Mouse (Mus musculus) hindbrain, embryonic 14.5 days (tissue): ENCODE measurements around the gene Fam187a. TPM values are rescaled to one million over a fixed set of nuclear protein-coding genes. Genes with fewer than 3 reads are reported as not detected.

Experiments used
- ATAC-seq: fragments of 200-750 bp; cut with Nextera tagmentation; 2 replicates; pipeline ENCODE4 v1.8.0; 2017; ENCODE audit warnings: moderate number of reproducible peaks, mild to moderate bottlenecking, moderate TSS enrichment, moderate library complexity; ENCODE audit not compliant: low FRiP score
- DNase-seq: peaks from one replicate; pipeline ENCODE4 v3.0.0-alpha.2; 2015; ENCODE audit warnings: low spot score
- H3K27ac ChIP-seq: fragments of 300-500 bp; sonication (generic); 2 replicates; pipeline ENCODE4 v1.5.1; 2014; ENCODE audit warnings: mild to moderate bottlenecking, moderate library complexity
- H3K27me3 ChIP-seq: fragments of 300-500 bp; sonication (generic); 2 replicates; pipeline ENCODE4 v1.6.1; 2014; ENCODE audit warnings: mild to moderate bottlenecking, low read length, mixed read lengths; ENCODE audit not compliant: control insufficient read depth, insufficient read depth
- H3K36me3 ChIP-seq: fragments of 300-500 bp; sonication (generic); replicated peaks from 2 replicates; pipeline ENCODE4 v1.6.1; 2014; ENCODE audit not compliant: control insufficient read depth, insufficient read depth
- H3K4me1 ChIP-seq: fragments of 300-500 bp; sonication (generic); replicated peaks from 2 replicates; pipeline ENCODE4 v1.6.1; 2014; ENCODE audit warnings: antibody characterized with exemption, low read length, mixed read lengths; ENCODE audit not compliant: control insufficient read depth, insufficient read depth
- H3K4me2 ChIP-seq: fragments of 300-500 bp; sonication (generic); replicated peaks from 2 replicates; pipeline ENCODE4 v1.6.1; 2014; ENCODE audit warnings: mild to moderate bottlenecking, moderate library complexity
- H3K4me3 ChIP-seq: fragments of 300-500 bp; sonication (generic); replicated peaks from 2 replicates; pipeline ENCODE4 v1.5.1; 2014; ENCODE audit warnings: mild to moderate bottlenecking, low read length
- H3K9ac ChIP-seq: fragments of 300-500 bp; sonication (generic); 2 replicates; pipeline ENCODE4 v1.6.1; 2014
- H3K9me3 ChIP-seq: fragments of 300-500 bp; sonication (generic); 2 replicates; pipeline ENCODE4 v1.6.1; 2016; ENCODE audit warnings: low read length; ENCODE audit not compliant: control insufficient read depth
- WGBS: fragments of 180-500 bp; shearing (Covaris S2); extraction: QIAGEN DNeasy Blood & Tissue Kit; methylation state at CpG from one replicate; pipeline ENCODE4 v1.1.7; 2014; 5-methylcytosine and 5-hydroxymethylcytosine counted together
- polyA plus RNA-seq: library from polyadenylated mRNA; unstranded; fragments of >200 nt; fragmentation: Nextera tagmentation; extraction: Ambion mirVana; gene quantifications from 2 replicates; pipeline ENCODE4 v1.2.1, GENCODE M21; 2014

Gene Fam187a
- polyA plus RNA-seq, 1 experiment from 2014 or later, result 0.12 TPM

DNA sequence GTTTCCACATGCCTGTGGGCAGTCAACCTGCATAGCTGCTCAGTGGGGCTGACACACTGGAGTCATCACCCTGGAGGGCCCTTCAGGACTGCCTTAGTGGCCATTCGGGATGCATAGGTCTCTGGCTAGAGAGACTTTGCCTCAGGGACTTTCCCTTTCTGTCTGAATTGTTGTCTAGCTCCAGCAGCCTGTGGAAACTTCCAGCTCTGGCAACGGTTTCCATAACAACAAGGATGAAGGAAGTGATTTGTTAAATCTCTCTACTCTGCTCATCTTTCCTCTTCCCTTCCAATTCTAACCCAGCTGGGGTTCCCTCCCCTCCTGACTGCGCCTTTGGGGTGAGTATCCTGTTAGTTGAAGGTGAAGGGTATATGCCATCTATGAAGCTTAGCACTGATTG lies 3.2 kb downstream of the Fam187a start:
- Histone ChIP-seq H3K4me3 (no peak overlapping the region), H3K4me2 (no peak overlapping the region), H3K36me3 (no peaks in the 10 kb centered on the region), H3K27ac (no peak overlapping the region), H3K9me3 (no peaks in the 10 kb centered on the region), H3K27me3 (peaks cover 21% of the 10 kb centered on the region), H3K4me1 (0 out of 2 replicates have a peak, but pooled peaks cover 4% of the 10 kb centered on the region), H3K9ac (no peak overlapping the region)
- DNase-seq (no peak), ATAC-seq (no peak)
- WGBS, result 61% methylated on average over 3 of the region's 3 CpGs

DNA sequence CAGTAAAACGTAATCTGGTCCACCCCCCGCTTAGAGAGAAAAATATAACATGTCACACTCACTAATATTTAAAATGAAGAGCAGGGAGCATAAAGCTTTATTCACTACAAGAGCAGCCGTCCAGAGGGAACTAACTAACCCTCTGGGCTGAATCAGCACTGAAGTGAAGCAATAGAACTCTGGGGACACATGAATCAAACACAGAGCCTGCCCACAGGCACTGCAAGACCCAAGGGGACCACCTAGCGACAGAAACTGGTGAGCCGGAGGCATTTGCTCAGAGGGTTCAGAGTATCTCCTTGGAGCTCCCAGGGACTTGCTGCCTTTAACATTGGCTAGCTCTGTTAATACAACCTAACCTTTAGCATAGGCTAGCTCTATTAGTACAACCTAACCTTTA lies 5.1 kb downstream of the Fam187a start:
- Histone ChIP-seq H3K27ac (no peak overlapping the region), H3K36me3 (no peaks in the 10 kb centered on the region), H3K4me1 (0 out of 2 replicates have a peak, but pooled peaks cover 4% of the 10 kb centered on the region), H3K9me3 (no peaks in the 10 kb centered on the region), H3K27me3 (peaks cover 39% of the 10 kb centered on the region), H3K4me3 (no peak overlapping the region), H3K9ac (no peak overlapping the region), H3K4me2 (no peak overlapping the region)
- ATAC-seq (no peak), DNase-seq (no peak)
- WGBS, result 57% methylated on average over 5 of the region's 5 CpGs

DNA sequence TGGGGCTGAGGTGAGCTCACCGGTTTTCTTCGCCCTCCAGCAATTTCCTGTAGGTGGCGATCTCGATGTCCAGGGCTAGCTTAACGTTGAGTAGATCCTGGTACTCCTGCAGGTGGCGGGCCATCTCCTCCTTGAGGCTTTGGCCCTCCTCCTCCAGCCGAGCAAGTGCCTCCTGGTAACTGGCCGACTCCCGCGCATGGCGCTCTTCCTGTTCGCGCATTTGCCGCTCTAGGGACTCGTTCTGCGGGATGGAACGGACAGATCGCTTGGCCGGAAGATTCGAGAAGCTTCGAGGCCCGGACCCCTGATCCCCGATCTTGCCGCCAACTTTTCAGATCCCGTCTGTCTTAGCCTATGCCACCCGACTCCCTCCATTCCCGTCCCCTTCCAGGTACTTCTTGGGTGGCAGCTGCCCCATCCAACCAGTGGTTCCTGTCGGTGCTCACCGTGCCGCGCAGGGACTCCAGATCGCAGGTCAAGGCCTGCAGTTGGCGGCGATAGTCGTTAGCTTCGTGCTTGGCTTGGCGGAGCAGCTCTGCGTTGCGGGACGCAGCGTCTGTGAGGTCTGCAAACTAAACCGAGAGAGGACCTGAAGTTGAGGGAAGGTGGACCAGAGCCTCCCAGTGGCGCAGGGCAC lies 8.2 kb downstream of the Fam187a start:
- no peaks in the 10 kb centered on the region for H3K9me3 ChIP-seq
- peak overlapping the region; percentile 46 for H3K4me2 ChIP-seq
- H3K9ac ChIP-seq, result peak overlapping the region; percentile 24; the same call in 1 of the 2 replicates
- no peaks in the 10 kb centered on the region for H3K36me3 ChIP-seq
- 0 out of 2 replicates have a peak, but pooled peaks cover 4% of the 10 kb centered on the region for H3K4me1 ChIP-seq
- no peak overlapping the region for H3K27ac ChIP-seq
- 3% methylated on average over 43 of the region's 43 CpGs for WGBS
- ATAC-seq, result no peak; the same call in 1 of the 2 replicates
- peak; percentile 58 for DNase-seq
- peaks cover 42% of the 10 kb centered on the region for H3K27me3 ChIP-seq
- H3K4me3 ChIP-seq, result peak overlapping the region; percentile 14; the same call in 1 of the 2 replicates

DNA sequence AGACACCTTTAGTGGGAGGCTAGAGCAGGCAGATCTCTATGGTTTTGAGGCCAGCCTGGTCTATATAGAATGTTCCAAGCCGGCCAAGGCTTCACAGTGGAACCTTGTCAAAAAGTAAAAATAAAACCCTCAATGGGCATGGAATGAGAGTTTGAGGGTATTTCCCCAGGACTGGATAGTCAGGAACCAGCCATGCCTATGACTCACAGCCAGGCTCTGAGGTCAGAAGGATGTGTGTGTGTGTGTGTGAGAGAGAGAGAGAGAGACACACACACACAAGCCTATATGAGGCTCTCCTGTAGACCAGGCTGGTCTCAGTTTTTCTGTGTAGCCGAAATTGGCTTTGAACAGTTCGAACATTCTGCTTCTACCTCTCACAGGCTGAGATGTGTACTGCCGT lies 9.7 kb downstream of the Fam187a start:
- H3K27ac ChIP-seq, result no peak overlapping the region
- no peaks in the 10 kb centered on the region for H3K9me3 ChIP-seq
- no peak overlapping the region for H3K4me3 ChIP-seq
- ATAC-seq (no peak), DNase-seq (no peak)
- no peak overlapping the region for H3K4me2 ChIP-seq
- no peak overlapping the region for H3K9ac ChIP-seq
- 94% methylated on average over 4 of the region's 4 CpGs for WGBS
- 0 out of 2 replicates have a peak, but pooled peaks cover 4% of the 10 kb centered on the region for H3K4me1 ChIP-seq
- peaks cover 44% of the 10 kb centered on the region for H3K27me3 ChIP-seq
- H3K36me3 ChIP-seq, result no peaks in the 10 kb centered on the region

DNA sequence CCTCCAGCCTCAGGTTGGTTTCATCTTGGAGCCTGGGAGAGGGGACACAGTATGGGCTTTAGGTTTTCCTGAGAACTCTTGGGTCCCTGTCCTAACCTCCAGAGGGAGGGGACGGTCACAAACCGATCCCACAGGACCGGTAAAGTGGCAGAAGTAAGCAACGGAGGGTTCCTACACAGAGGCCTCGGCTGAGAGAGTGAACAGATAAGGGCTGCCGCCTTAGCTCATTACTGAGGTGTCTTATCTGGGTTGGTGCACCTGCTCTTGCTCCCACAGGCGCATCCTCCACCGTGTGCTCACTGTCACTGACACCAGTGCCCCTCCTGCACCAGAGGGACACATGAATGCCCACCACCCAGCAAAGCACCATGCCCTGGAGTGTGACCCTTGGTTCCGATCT lies 10.8 kb downstream of the Fam187a start:
- Histone ChIP-seq H3K27me3 (peaks cover 44% of the 10 kb centered on the region), H3K4me2 (no peak overlapping the region), H3K9ac (no peak overlapping the region), H3K4me3 (no peak overlapping the region), H3K36me3 (no peaks in the 10 kb centered on the region), H3K27ac (no peak overlapping the region), H3K4me1 (0 out of 2 replicates have a peak, but pooled peaks cover 4% of the 10 kb centered on the region), H3K9me3 (no peaks in the 10 kb centered on the region)
- no peak for ATAC-seq
- 77% methylated on average over 9 of the region's 9 CpGs for WGBS
- DNase-seq, result no peak

DNA sequence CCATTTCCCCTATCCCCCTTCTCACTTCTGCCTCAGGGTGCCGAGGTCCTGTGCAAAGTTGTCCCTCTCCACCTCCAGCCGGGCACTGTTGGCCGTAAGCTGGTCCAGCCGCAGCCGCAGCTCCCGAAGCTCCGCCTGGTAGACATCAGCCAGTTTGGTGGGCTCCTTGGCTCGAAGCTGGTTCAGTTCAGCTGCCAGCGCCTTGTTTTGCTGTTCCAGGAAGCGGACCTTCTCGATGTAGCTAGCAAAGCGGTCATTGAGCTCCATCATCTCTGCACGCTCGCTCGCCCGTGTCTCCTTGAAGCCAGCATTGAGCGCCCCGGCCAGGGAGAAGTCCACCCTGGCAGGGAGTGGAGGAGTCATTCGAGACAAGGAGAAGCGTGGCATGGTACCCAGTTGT lies 11.7 kb downstream of the Fam187a start:
- Histone ChIP-seq H3K27me3 (peaks cover 42% of the 10 kb centered on the region), H3K27ac (no peak overlapping the region)

DNA sequence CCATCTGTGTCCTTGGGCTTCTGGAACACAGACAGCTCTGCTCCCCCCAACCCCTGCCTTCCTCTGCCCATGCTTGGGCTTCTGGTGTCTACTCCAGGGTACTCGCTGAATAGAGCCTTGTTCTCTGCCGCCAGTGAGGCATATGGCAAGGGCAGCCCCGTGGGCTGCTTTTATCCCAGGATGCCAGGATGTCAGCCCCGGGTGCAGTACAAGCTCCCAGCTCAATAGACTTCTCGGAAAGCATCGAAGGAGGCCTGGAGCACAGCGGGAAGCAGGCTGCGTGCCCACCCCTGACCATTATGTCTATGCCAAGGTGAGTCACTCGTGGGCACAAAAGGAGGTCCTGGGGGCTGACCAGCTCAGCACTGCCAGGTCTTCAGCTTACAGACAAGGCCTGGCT lies 13.4 kb downstream of the Fam187a start:
- ATAC-seq (peak; percentile 80; the same call in 1 of the 2 replicates), DNase-seq (peak; percentile 44)
- Histone ChIP-seq H3K9ac (no peak overlapping the region), H3K4me3 (no peak overlapping the region), H3K9me3 (no peaks in the 10 kb centered on the region), H3K4me2 (no peak overlapping the region), H3K4me1 (no peaks in the 10 kb centered on the region), H3K27me3 (peaks cover 26% of the 10 kb centered on the region), H3K36me3 (no peaks in the 10 kb centered on the region), H3K27ac (no peak overlapping the region)
- WGBS, result 49% methylated on average over 9 of the region's 9 CpGs

More for the DNA sequence above, 11.7 kb downstream of the Fam187a start:
- Histone ChIP-seq H3K9ac (no peak overlapping the region), H3K4me3 (no peak overlapping the region), H3K36me3 (no peaks in the 10 kb centered on the region), H3K9me3 (no peaks in the 10 kb centered on the region), H3K4me1 (0 out of 2 replicates have a peak, but pooled peaks cover 4% of the 10 kb centered on the region), H3K4me2 (no peak overlapping the region)
- WGBS, result 81% methylated on average over 20 of the region's 20 CpGs
- DNase-seq (no peak), ATAC-seq (no peak)

DNA sequence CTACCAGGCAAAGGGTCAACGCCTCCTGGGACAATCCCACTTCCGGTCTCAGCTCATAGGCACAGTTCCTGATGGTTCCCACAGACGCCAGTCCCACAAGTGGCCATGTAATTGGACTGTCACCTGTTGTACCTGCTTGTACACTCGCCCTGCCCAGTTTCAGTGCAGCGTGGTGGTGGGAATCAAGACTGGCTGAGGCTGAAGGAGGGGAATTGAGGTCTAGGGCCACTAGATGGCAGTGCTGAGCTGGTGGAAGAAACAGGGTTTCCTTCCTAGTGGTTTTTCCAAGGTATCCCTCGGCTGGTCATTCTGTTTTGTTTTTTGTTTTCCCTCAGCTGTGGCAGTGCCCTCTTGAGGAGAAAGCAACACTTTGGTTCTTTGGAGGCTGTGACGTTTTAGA lies 15.8 kb downstream of the Fam187a start, which contains the start of gene Gfap:
Gene Gfap (minus strand): TSS at position 150 of the 400 bp plus-strand sequence.
- H3K27ac ChIP-seq, result no peak within 1 kb of the TSS
- no peak within 1 kb of the TSS for H3K4me3 ChIP-seq
- H3K36me3 ChIP-seq, result no peaks in the 10 kb centered on the region
- DNase-seq (peak; percentile 93), ATAC-seq (peak; percentile 44; the same call in 1 of the 2 replicates)
- H3K4me2 ChIP-seq, result no peak within 1 kb of the TSS
- H3K27me3 ChIP-seq, result 0 out of 2 replicates have a peak, but pooled peaks cover 3% of the 10 kb centered on the region
- 13% methylated on average over 7 of the region's 7 CpGs for WGBS
- H3K4me1 ChIP-seq, result no peaks in the 10 kb centered on the region; the same call in 1 of the 2 replicates
- H3K9me3 ChIP-seq, result no peaks in the 10 kb centered on the region
- H3K9ac ChIP-seq, result no peak within 1 kb of the TSS

DNA sequence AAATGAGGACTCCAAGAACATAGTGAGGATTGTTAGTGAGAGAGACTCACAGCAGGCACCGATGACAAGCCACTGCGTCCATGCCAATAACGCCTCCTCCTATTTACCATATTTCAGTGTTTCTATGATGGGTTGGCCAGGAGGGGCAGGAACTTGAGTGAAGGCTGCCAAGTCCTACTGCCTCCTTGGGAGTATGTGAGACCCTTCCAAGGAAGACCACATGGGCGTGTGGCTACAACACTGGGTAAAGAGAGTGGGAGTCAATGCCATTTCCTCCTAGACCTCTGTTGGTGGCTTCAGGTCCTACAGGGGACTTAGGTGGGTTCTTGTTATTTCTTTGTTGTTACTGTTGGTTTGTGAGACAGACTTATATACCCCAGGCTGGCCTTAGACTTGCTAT lies 16.2 kb downstream of the Fam187a start:
- no peak overlapping the region for H3K9ac ChIP-seq
- ATAC-seq (no peak), DNase-seq (no peak)
- WGBS, result 51% methylated on average over 4 of the region's 4 CpGs
- no peak overlapping the region for H3K27ac ChIP-seq
- no peak overlapping the region for H3K4me2 ChIP-seq
- H3K4me3 ChIP-seq, result no peak overlapping the region
- H3K9me3 ChIP-seq, result no peaks in the 10 kb centered on the region
- H3K4me1 ChIP-seq, result no peaks in the 10 kb centered on the region; the same call in 1 of the 2 replicates
- H3K36me3 ChIP-seq, result no peaks in the 10 kb centered on the region
- 0 out of 2 replicates have a peak, but pooled peaks cover 3% of the 10 kb centered on the region for H3K27me3 ChIP-seq
